Mouse (Mus musculus) layer of hippocampus, adult 6 months (tissue): ENCODE measurements around the gene Fkbp15. TPM values are rescaled to one million over a fixed set of nuclear protein-coding genes. Genes with fewer than 3 reads are reported as not detected.

Experiments used
- long read RNA-seq, 2 experiments: library from polyadenylated mRNA; unstranded; transcript quantifications; one replicate each; pipeline ENCODE4 v2.0.0; 2019 to 2020
- polyA plus RNA-seq: library from polyadenylated mRNA; unstranded; fragments of <200 nt; fragmentation: Nextera tagmentation; gene quantifications from 2 replicates; pipeline ENCODE4 v1.2.3, GENCODE M21; 2021

The Fkbp15 gene
- polyA plus RNA-seq: 11.2 and 12.4 TPM in 2 replicates
- long read RNA-seq, experiment 1, full-length matches to known transcripts: 5 of 16 reads
- long read RNA-seq, experiment 1, partial matches to known transcripts: 7 of 16 reads
- long read RNA-seq, experiment 1, other reads (novel, unspliced or antisense): 4 of 16 reads
- long read RNA-seq, experiment 2, full-length matches to known transcripts: 22 of 82 reads
- long read RNA-seq, experiment 2, partial matches to known transcripts: 26 of 82 reads
- long read RNA-seq, experiment 2, other reads (novel, unspliced or antisense): 34 of 82 reads

DNA sequence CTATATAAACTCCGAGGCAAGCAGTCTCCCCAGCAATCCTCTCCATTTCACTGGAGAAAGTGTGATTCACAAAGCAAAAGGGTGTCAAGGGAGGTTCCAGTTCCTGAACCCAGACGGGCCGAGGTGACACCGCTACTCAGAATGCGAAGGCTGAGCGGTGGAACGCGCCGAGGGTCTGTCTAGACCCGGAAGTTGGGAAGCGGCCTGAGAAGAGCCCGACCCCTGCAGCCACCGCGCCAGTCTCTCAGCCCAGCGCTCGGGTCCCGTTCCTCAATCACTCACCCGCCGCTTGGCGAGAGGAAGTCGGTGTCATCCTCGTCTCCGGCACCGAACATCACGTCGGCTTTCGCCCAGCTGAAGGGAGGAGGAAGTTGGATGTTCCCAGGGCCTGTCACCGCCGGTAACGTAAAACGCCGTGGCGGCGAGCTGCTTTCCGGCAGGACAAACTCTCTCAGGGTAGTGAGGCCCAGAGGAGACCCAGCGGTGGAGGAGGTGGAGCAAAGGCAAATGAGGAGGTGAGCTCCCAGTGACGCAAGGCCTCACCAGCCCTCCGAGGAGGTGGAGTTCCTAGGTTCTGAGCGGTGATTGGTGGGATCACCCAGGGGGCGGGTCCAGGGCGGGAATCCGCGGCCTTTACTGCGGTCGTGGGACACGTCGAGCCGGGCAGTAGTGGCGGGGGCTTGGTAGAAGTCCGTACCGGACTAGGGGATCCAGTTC, at the start of gene Fkbp15, which contains the start of gene Slc31a1:
Gene Fkbp15 (minus strand): TSS at position 461 of the 717 bp plus-strand sequence.
Gene Slc31a1 (plus strand): TSS at position 640 of the 717 bp plus-strand sequence.

DNA sequence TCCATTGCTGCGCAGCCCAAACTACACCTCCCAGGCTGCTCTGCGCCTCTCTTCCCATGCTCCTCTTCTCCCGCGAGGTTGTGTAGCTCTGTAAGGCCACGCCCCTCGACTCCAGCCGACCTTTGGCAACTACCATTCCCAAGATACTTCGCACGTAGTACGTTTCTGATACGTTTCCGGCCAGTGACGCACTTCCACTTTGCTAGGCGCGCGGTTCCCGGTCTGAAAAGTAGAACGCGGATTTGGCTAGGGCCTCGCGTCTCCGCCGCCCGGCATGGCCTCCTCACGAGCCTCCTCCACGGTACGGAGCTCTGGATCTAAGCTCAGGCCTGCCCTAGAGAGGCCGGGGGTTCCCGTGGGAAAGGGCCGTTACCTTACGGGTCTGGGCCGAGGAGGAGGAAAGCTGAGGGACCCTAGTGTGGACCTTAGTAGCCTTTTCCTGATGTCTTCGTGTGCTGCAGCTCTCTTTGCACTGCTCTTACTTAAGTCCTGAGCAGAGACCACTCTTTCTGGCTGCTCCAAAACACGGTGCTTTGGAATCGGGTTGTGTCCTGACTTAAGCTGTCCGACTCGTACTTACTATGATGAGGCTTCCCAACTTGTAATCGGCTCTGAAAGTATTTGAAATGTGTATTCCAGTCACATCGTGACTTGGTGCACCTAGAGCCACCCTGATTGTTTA, 48.4 kb upstream of the Fkbp15 start, which contains the start of the genes Cdc26 and Prpf4:
Gene Cdc26 (minus strand): TSS at position 42 of the 682 bp plus-strand sequence.
Gene Prpf4 (plus strand): TSS at position 197 of the 682 bp plus-strand sequence.

DNA sequence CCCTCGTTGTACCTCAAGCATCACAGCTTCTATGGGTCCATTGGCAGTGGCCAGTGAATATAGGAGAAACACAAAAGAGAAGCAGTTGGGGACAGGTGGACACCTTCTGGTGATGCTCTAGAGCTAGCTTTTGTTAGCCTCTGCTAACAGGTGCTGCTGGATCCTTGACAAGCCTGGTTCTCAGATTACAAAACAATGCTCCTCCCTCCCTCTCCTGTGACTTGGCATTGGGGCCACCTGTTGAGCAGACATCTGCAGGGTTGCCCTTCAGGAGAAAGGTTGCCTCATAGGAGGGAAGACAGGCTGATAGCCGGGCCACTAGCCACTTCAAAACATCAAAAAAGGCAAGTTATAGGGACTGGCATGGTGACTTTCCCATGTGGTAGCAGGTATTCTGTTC, 98.1 kb downstream of the Fkbp15 start, which contains the start of gene Slc31a2:
Gene Slc31a2 (plus strand): TSS at position 287 of the 400 bp plus-strand sequence.

Other genes with a start within 250 kb of the Fkbp15 start
- not detected in 2 replicates for gene Mup21, start 209.7 kb downstream of the Fkbp15 start, polyA plus RNA-seq
- gene Zfp37, start 129.5 kb downstream of the Fkbp15 start, polyA plus RNA-seq: 13.7 and 14.5 TPM in 2 replicates
- gene Slc31a2, start 98.0 kb downstream of the Fkbp15 start, polyA plus RNA-seq: 7.0 and 7.4 TPM in 2 replicates
- gene Slc31a1, start 179 bp upstream of the Fkbp15 start, polyA plus RNA-seq: 11.3 and 28.8 TPM in 2 replicates
- gene Cdc26, start 48.1 kb upstream of the Fkbp15 start, polyA plus RNA-seq: 50.3 and 55.1 TPM in 2 replicates
- gene Prpf4, start 48.2 kb upstream of the Fkbp15 start, polyA plus RNA-seq: 4.0 and 4.3 TPM in 2 replicates
- not detected in 2 replicates for gene Rnf183, start 74.7 kb upstream of the Fkbp15 start, polyA plus RNA-seq
- gene Wdr31, start 110.3 kb upstream of the Fkbp15 start, polyA plus RNA-seq: 8.8 and 11.0 TPM in 2 replicates
- gene Bspry, start 119.5 kb upstream of the Fkbp15 start, polyA plus RNA-seq: 0.13 TPM in 1 of 2 replicates, not detected in the other
- gene Hdhd3, start 142.9 kb upstream of the Fkbp15 start, polyA plus RNA-seq: 15.1 and 18.3 TPM in 2 replicates
- gene Alad, start 159.4 kb upstream of the Fkbp15 start, polyA plus RNA-seq: 64.9 and 68.3 TPM in 2 replicates
- gene Pole3, start 164.5 kb upstream of the Fkbp15 start, polyA plus RNA-seq: 12.0 and 12.7 TPM in 2 replicates
- gene 4933430I17Rik, start 164.8 kb upstream of the Fkbp15 start, polyA plus RNA-seq: 0.13 TPM in 1 of 2 replicates, not detected in the other
- gene Rgs3, start 199.3 kb upstream of the Fkbp15 start, polyA plus RNA-seq: 15.3 and 15.8 TPM in 2 replicates